Mouse (Mus musculus) forebrain, embryonic 12.5 days (tissue): ENCODE measurements at regions not wholly inside any gene's neighbourhood (a gene's known extent, or its start where the extent isn't known, plus 50 kb on each side); places are given as distances from the start of the nearest gene placed in this dataset.

Experiments used
- ATAC-seq: fragments of 200-750 bp; cut with Nextera tagmentation; 2 replicates; pipeline ENCODE4 v1.8.0; 2017; ENCODE audit warnings: moderate TSS enrichment; ENCODE audit not compliant: low FRiP score
- H3K27ac ChIP-seq: fragments of 300-500 bp; sonication (generic); 2 replicates; pipeline ENCODE4 v1.5.1; 2016; ENCODE audit warnings: mild to moderate bottlenecking
- H3K27me3 ChIP-seq: fragments of 300-500 bp; sonication (generic); 2 replicates; pipeline ENCODE4 v1.6.1; 2016; ENCODE audit warnings: mild to moderate bottlenecking
- H3K36me3 ChIP-seq: fragments of 300-500 bp; sonication (generic); replicated peaks from 2 replicates; pipeline ENCODE4 v1.6.1; 2016; ENCODE audit warnings: mild to moderate bottlenecking
- H3K4me1 ChIP-seq: fragments of 300-500 bp; sonication (generic); 2 replicates; pipeline ENCODE4 v1.6.1; 2016
- H3K4me2 ChIP-seq: fragments of 300-500 bp; sonication (generic); 2 replicates; pipeline ENCODE4 v1.6.1; 2016; ENCODE audit warnings: mild to moderate bottlenecking, moderate library complexity
- H3K4me3 ChIP-seq: fragments of 300-500 bp; sonication (generic); replicated peaks from 2 replicates; pipeline ENCODE4 v1.5.1; 2016; ENCODE audit warnings: mild to moderate bottlenecking
- H3K9ac ChIP-seq: fragments of 300-500 bp; sonication (generic); 2 replicates; pipeline ENCODE4 v1.6.1; 2016; ENCODE audit warnings: mild to moderate bottlenecking
- H3K9me3 ChIP-seq: fragments of 300-500 bp; sonication (generic); 2 replicates; pipeline ENCODE4 v1.6.1; 2016
- WGBS: fragments of 180-500 bp; shearing (Covaris S2); methylation state at CpG from one replicate; pipeline ENCODE4 v1.1.7; 2016; 5-methylcytosine and 5-hydroxymethylcytosine counted together

- WGBS, result 85% methylated on average over 8 of the region's 8 CpGs
- Histone ChIP-seq H3K4me3 (no peak overlapping the region), H3K9ac (no peak overlapping the region), H3K4me1 (peaks cover 6% of the 10 kb centered on the region), H3K36me3 (no peaks in the 10 kb centered on the region), H3K9me3 (no peaks in the 10 kb centered on the region), H3K27me3 (peaks cover 8% of the 10 kb centered on the region; the same call in 1 of the 2 replicates), H3K27ac (no peak overlapping the region), H3K4me2 (no peak overlapping the region)
- ATAC-seq, result no peak
Observed at GRCm38 (mm10) chr7:130089896-130090610, 430.1 kb downstream of the Ate1 start.

- 10% methylated on average over 3 of the region's 3 CpGs for WGBS
- no peak for ATAC-seq
- no peaks in the 10 kb centered on the region for H3K36me3 ChIP-seq
- H3K4me1 ChIP-seq, result peaks cover 6% of the 10 kb centered on the region
- no peaks in the 10 kb centered on the region for H3K9me3 ChIP-seq
- no peak overlapping the region for H3K9ac ChIP-seq
- H3K27me3 ChIP-seq, result peaks cover 8% of the 10 kb centered on the region; the same call in 1 of the 2 replicates
- no peak overlapping the region for H3K4me3 ChIP-seq
- peak overlapping the region; percentile 51; the same call in 1 of the 2 replicates for H3K27ac ChIP-seq
- H3K4me2 ChIP-seq, result no peak overlapping the region
Observed at GRCm38 (mm10) chr7:130091942-130092341, 428.2 kb downstream of the Ate1 start.

- 87% methylated on average over 4 of the region's 4 CpGs for WGBS
- no peaks in the 10 kb centered on the region for H3K9me3 ChIP-seq
- H3K9ac ChIP-seq, result no peak overlapping the region
- H3K4me2 ChIP-seq, result no peak overlapping the region
- no peak for ATAC-seq
- H3K36me3 ChIP-seq, result no peaks in the 10 kb centered on the region
- H3K4me1 ChIP-seq, result peaks cover 6% of the 10 kb centered on the region
- no peak overlapping the region for H3K27ac ChIP-seq
- no peak overlapping the region for H3K4me3 ChIP-seq
- 0 out of 2 replicates have a peak, but pooled peaks cover 5% of the 10 kb centered on the region for H3K27me3 ChIP-seq
Observed at GRCm38 (mm10) chr7:130095141-130095540, 425.0 kb downstream of the Ate1 start.

GRCm38 (mm10) chr7:130098606-130099005 lies 421.6 kb downstream of the Ate1 start:
- 0 out of 2 replicates have a peak, but pooled peaks cover under 1% of the 10 kb centered on the region for H3K27me3 ChIP-seq
- no peaks in the 10 kb centered on the region for H3K9me3 ChIP-seq
- no peak overlapping the region for H3K27ac ChIP-seq
- H3K9ac ChIP-seq, result no peak overlapping the region
- H3K36me3 ChIP-seq, result no peaks in the 10 kb centered on the region
- no peak overlapping the region for H3K4me2 ChIP-seq
- H3K4me1 ChIP-seq, result no peaks in the 10 kb centered on the region
- no peak for ATAC-seq
- WGBS, result 88% methylated on average over 10 of the region's 10 CpGs
- H3K4me3 ChIP-seq, result no peak overlapping the region

- no peak overlapping the region for H3K4me2 ChIP-seq
- WGBS, result 79% methylated on average over 5 of the region's 5 CpGs
Observed at GRCm38 (mm10) chr7:130102671-130103070, 417.5 kb downstream of the Ate1 start.

GRCm38 (mm10) chr7:130106961-130107360 lies 413.2 kb downstream of the Ate1 start:
- Histone ChIP-seq H3K9ac (no peak overlapping the region), H3K27ac (no peak overlapping the region), H3K4me2 (no peak overlapping the region), H3K9me3 (no peaks in the 10 kb centered on the region), H3K4me3 (no peak overlapping the region), H3K27me3 (no peaks in the 10 kb centered on the region), H3K36me3 (no peaks in the 10 kb centered on the region), H3K4me1 (no peaks in the 10 kb centered on the region)
- ATAC-seq, result no peak
- WGBS, result 86% methylated on average over 5 of the region's 5 CpGs

More at GRCm38 (mm10) chr7:130102671-130103070, 417.5 kb downstream of the Ate1 start:
- no peaks in the 10 kb centered on the region for H3K36me3 ChIP-seq
- no peaks in the 10 kb centered on the region for H3K9me3 ChIP-seq
- no peak overlapping the region for H3K27ac ChIP-seq
- no peaks in the 10 kb centered on the region for H3K27me3 ChIP-seq
- no peak for ATAC-seq
- no peaks in the 10 kb centered on the region for H3K4me1 ChIP-seq
- no peak overlapping the region for H3K9ac ChIP-seq
- H3K4me3 ChIP-seq, result no peak overlapping the region

GRCm38 (mm10) chr7:130108362-130108761 lies 411.8 kb downstream of the Ate1 start:
- Histone ChIP-seq H3K9me3 (no peaks in the 10 kb centered on the region), H3K4me2 (no peak overlapping the region), H3K36me3 (no peaks in the 10 kb centered on the region), H3K4me1 (no peaks in the 10 kb centered on the region), H3K4me3 (no peak overlapping the region), H3K27me3 (no peaks in the 10 kb centered on the region), H3K27ac (no peak overlapping the region), H3K9ac (no peak overlapping the region)
- no peak for ATAC-seq
- WGBS, result 94% methylated on average over 17 of the region's 17 CpGs
